Mouse (Mus musculus) megakaryocyte-erythroid progenitor cell, adult 5-6 weeks (primary cell): Measurements from ENCODE around the gene Tmem11. TPM values are rescaled to one million over a fixed set of nuclear protein-coding genes. Genes with fewer than 3 reads are reported as not detected.
A peak's percentile ranks its signal among the peaks of the same experiment; 100 is the strongest.
"Not testable (repeated sequence)": the region's sequence is repeated elsewhere in the genome, so short reads cannot be mapped to it uniquely, and the experiment has no call there.

Experiments
- ATAC-seq: replicated peaks from 2 replicates; pipeline ENCODE4 v1.8.0; 2016; ENCODE audit warnings: mild to moderate bottlenecking, inconsistent platforms; ENCODE audit not compliant: severe bottlenecking, poor library complexity, low FRiP score, low TSS enrichment
- total RNA-seq, 2 experiments: library from RNA; stranded (forward) in 1 of 2; stranded (reverse) in 1 of 2; fragments of 200-1000, 215-1000 nt in 1 of 2; fragments of >200 nt in 1 of 2; fragmentation: Nextera tagmentation in 1 of 2; gene quantifications; 2 replicates each; pipeline ENCODE4 v1.2.3; 2014 to 2017

The Tmem11 gene
- total RNA-seq, 2 experiments from 2014 or later = 33.3 to 101 TPM

- ATAC-seq = no peak
These were observed 11.2 kb upstream of the Tmem11 start for GRCm38 (mm10) chr11:60890286-60890685.

- ATAC-seq = no peak
These were observed 10.8 kb upstream of the Tmem11 start for GRCm38 (mm10) chr11:60889861-60890260.

- not testable (repeated sequence) for ATAC-seq
These were observed 7.9 kb upstream of the Tmem11 start for GRCm38 (mm10) chr11:60886986-60887385.

- ATAC-seq = no peak
These were observed 3.3 kb upstream of the Tmem11 start for GRCm38 (mm10) chr11:60882386-60882785.

GRCm38 (mm10) chr11:60880559-60880958, 1.5 kb upstream of the Tmem11 start:
- no peak for ATAC-seq

- ATAC-seq = peak; percentile 80
These were observed 351 bp upstream of the Tmem11 start for GRCm38 (mm10) chr11:60879423-60879822.

GRCm38 (mm10) chr11:60878056-60878612, 938 bp downstream of the Tmem11 start:
- ATAC-seq = peak; percentile 34; the same call in 1 of the 2 replicates

- no peak for ATAC-seq
These were observed 6.0 kb downstream of the Tmem11 start for GRCm38 (mm10) chr11:60873101-60873500.

GRCm38 (mm10) chr11:60871409-60871808, 7.7 kb downstream of the Tmem11 start:
- no peak for ATAC-seq

- not testable (repeated sequence) for ATAC-seq
These were observed 9.6 kb downstream of the Tmem11 start for GRCm38 (mm10) chr11:60869471-60869870.

- ATAC-seq = no peak
These were observed 11.2 kb downstream of the Tmem11 start for GRCm38 (mm10) chr11:60867904-60868303.

- ATAC-seq = no peak
These were observed 11.6 kb downstream of the Tmem11 start for GRCm38 (mm10) chr11:60867456-60867855.

- ATAC-seq = no peak
These were observed 13.1 kb downstream of the Tmem11 start for GRCm38 (mm10) chr11:60866021-60866420.

GRCm38 (mm10) chr11:60864916-60865315, 14.2 kb downstream of the Tmem11 start:
- ATAC-seq = no peak

- no peak for ATAC-seq
These were observed 14.9 kb downstream of the Tmem11 start for GRCm38 (mm10) chr11:60864166-60864565.

GRCm38 (mm10) chr11:60863196-60863595, 15.9 kb downstream of the Tmem11 start:
- ATAC-seq = no peak

- no peak for ATAC-seq
These were observed 17.1 kb downstream of the Tmem11 start for GRCm38 (mm10) chr11:60861993-60862392.

- ATAC-seq = no peak
These were observed 22.5 kb downstream of the Tmem11 start for GRCm38 (mm10) chr11:60856587-60856986.

- ATAC-seq = no peak
These were observed 33.7 kb downstream of the Tmem11 start for GRCm38 (mm10) chr11:60845415-60845814.

- ATAC-seq = no peak
These were observed 35.7 kb downstream of the Tmem11 start for GRCm38 (mm10) chr11:60843412-60843811.

GRCm38 (mm10) chr11:60841467-60842200, 37.4 kb downstream of the Tmem11 start:
- ATAC-seq = peak; percentile 55; the same call in 1 of the 2 replicates
